Mouse (Mus musculus) heart, adult 2 months (tissue): ENCODE measurements around the gene Ddt. TPM values are rescaled to one million over a fixed set of nuclear protein-coding genes. Genes with fewer than 3 reads are reported as not detected.

ENCODE experiments used
- DNase-seq, 2 experiments: peaks; one replicate each; pipeline ENCODE4 v3.0.0; 2021
- H3K27ac ChIP-seq: fragments of 200-600 bp; 2 replicates; pipeline ENCODE4 v1.8.1; 2022
- H3K27me3 ChIP-seq: fragments of 200-500 bp; 2 replicates; pipeline ENCODE4 v1.6.1; 2012; ENCODE audit warnings: mild to moderate bottlenecking, low read length, inconsistent platforms, mixed read lengths; ENCODE audit not compliant: control insufficient read depth, insufficient read depth
- H3K36me3 ChIP-seq: fragments of 200-500 bp; 2 replicates; pipeline ENCODE4 v1.6.1; 2012; ENCODE audit warnings: low read length, inconsistent platforms; ENCODE audit not compliant: control insufficient read depth, insufficient read depth
- H3K4me1 ChIP-seq: fragments of 200-500 bp; 2 replicates; pipeline ENCODE4 v1.6.1; 2011; ENCODE audit warnings: low read length; ENCODE audit not compliant: control insufficient read depth, insufficient read depth
- H3K4me3 ChIP-seq: fragments of 200-600 bp; 2 replicates; pipeline ENCODE4 v1.8.1; 2022
- H3K79me2 ChIP-seq: fragments of 200-500 bp; replicated peaks from 2 replicates; pipeline ENCODE4 v1.6.1; 2012; ENCODE audit warnings: mild to moderate bottlenecking, inconsistent platforms, low read length, moderate library complexity, mixed read lengths; ENCODE audit not compliant: control insufficient read depth, insufficient read depth
- H3K9ac ChIP-seq: fragments of 200-500 bp; 2 replicates; pipeline ENCODE4 v1.6.1; 2012; ENCODE audit warnings: low read depth, mild to moderate bottlenecking, control low read depth, inconsistent platforms, low read length, mixed read lengths
- CTCF ChIP-seq: fragments of 200-600 bp; IDR thresholded peaks from 2 replicates; pipeline ENCODE4 v1.8.1; 2022; ENCODE audit warnings: antibody characterized with exemption, mild to moderate bottlenecking, moderate library complexity
- EP300 ChIP-seq: fragments of 200-500 bp; IDR thresholded peaks from 2 replicates; pipeline ENCODE4 v1.6.1; 2011; ENCODE audit warnings: low read depth, low read length, control low read depth; ENCODE audit not compliant: insufficient read depth
- POLR2A ChIP-seq: fragments of 200-500 bp; IDR thresholded peaks from 2 replicates; pipeline ENCODE4 v1.6.1; 2011; ENCODE audit warnings: mild to moderate bottlenecking, low read depth, low read length, control low read depth; ENCODE audit not compliant: insufficient read depth
- WGBS: fragments of 180-500 bp; shearing (Covaris S2); methylation state at CpG from one replicate; pipeline ENCODE4 v1.1.7; 2018; 5-methylcytosine and 5-hydroxymethylcytosine counted together
- intact Hi-C: fragments of 180-260 bp; cut with DNase I; formaldehyde crosslinking; loops from one replicate; pipeline ENCODE4 v1.15.1; 2025
- polyA plus RNA-seq: library from polyadenylated mRNA; depleted of rRNA; stranded (reverse); fragments of >200 nt; gene quantifications from 2 replicates; pipeline ENCODE4 v1.2.3, GENCODE M21; 2012; rRNA removed
- total RNA-seq, 2 experiments: library from RNA; stranded (reverse); gene quantifications; 2 replicates each; pipeline ENCODE4 v1.2.3; 2021

The Ddt gene
- total and polyA plus RNA-seq, 3 experiments = 89.2 to 116 (median 110) TPM

GRCm38 (mm10) chr10:75744017-75744416 is 29.2 kb downstream of the Ddt start:
- Histone ChIP-seq H3K4me1 (no peaks in the 10 kb centered on the region), H3K27ac (no peak overlapping the region), H3K4me3 (no peak overlapping the region), H3K36me3 (no peaks in the 10 kb centered on the region), H3K9ac (no peak overlapping the region), H3K79me2 (no peaks in the 10 kb centered on the region), H3K27me3 (no peaks in the 10 kb centered on the region)
- WGBS = 45% methylated on average over 3 of the region's 3 CpGs
- peak; percentile 73 to 82 for DNase-seq
- TF ChIP-seq EP300 (peak; percentile 88), POLR2A (no peak), CTCF (0 out of 2 replicates have a peak, but pooled peaks have one; percentile 99)
- intact Hi-C loops = loop anchor here (1.0 kb wide), 3 partner anchors 88 to 207 kb away; no protein-coding TSS in a partner anchor

DNA sequence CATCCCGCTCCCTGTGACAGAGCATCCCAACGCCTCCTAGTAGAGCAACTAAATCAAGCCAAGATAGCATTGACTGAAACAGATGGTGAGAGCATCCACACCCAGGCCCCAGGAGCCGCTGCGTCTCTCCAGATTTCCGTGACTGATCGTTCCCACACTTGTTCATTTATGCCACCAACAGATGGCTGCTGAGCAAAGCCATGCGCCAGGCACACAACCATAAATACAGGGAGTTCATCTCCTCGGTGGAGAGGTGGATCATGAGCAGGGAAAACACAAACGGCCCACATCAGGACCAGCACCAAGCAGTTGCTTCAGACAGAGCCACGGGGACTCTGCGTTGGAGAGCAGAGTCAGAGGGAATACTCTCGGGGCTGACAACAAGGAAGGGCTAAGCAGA is 29.8 kb downstream of the Ddt start:
- Histone ChIP-seq H3K27ac (no peak overlapping the region), H3K9ac (no peak overlapping the region), H3K27me3 (no peaks in the 10 kb centered on the region), H3K79me2 (no peaks in the 10 kb centered on the region), H3K4me1 (no peaks in the 10 kb centered on the region), H3K36me3 (no peaks in the 10 kb centered on the region), H3K4me3 (no peak overlapping the region)
- intact Hi-C loops = no loop called here
- WGBS = 92% methylated on average over 12 of the region's 12 CpGs
- no peak for TF ChIP-seq EP300
- no peak for TF ChIP-seq CTCF
- TF ChIP-seq POLR2A = no peak
- no peak for DNase-seq

DNA sequence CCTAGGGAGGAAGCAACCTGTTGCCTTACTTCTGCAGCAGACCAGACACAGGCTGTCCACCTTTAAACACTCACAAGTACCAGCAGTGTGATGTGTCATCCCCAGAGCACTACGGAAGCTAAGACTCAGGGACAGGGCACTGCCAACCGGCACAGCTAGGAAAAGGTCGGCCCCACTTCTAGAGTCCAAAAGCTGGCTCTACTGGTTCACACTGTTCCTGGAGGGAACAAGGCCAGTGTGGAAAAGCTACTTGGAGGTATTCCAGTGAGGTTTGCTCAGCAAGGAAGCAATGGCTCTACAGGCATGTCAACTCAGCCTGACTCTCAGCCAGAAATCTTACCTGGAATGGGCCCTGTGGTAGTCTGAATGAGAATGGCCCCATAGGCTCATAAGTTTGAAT is 32.3 kb downstream of the Ddt start:
- Histone ChIP-seq H3K4me3 (no peak overlapping the region), H3K27me3 (no peaks in the 10 kb centered on the region), H3K36me3 (no peaks in the 10 kb centered on the region), H3K9ac (no peak overlapping the region), H3K27ac (no peak overlapping the region), H3K79me2 (no peaks in the 10 kb centered on the region), H3K4me1 (no peaks in the 10 kb centered on the region)
- WGBS = 88% methylated on average over 3 of the region's 3 CpGs
- DNase-seq = no peak
- intact Hi-C loops = no loop called here
- TF ChIP-seq CTCF = no peak
- no peak for TF ChIP-seq POLR2A
- no peak for TF ChIP-seq EP300

- TF ChIP-seq POLR2A (no peak), EP300 (no peak), CTCF (no peak)
- WGBS = 97% methylated on average over 7 of the region's 7 CpGs
- intact Hi-C loops = no loop called here
- no peak for DNase-seq
- Histone ChIP-seq H3K4me3 (no peak overlapping the region), H3K9ac (no peak overlapping the region), H3K79me2 (no peaks in the 10 kb centered on the region), H3K27ac (no peak overlapping the region), H3K4me1 (no peaks in the 10 kb centered on the region), H3K27me3 (no peaks in the 10 kb centered on the region), H3K36me3 (no peaks in the 10 kb centered on the region)
Observed at GRCm38 (mm10) chr10:75725449-75725848, 47.8 kb downstream of the Ddt start.

Other genes starting within 250 kb of the Ddt start
- gene Lrrc75b, start 213.1 kb downstream of the Ddt start, total RNA-seq = under 1 TPM; 0.66 to 0.84 TPM
- 1.00 and 1.3 TPM in 2 replicates for gene Lrrc75b, start 213.1 kb downstream of the Ddt start, polyA plus RNA-seq
- under 1 TPM in 1 of 2 experiments, not detected in 1; 0.31 TPM for gene Ggt1, start 211.8 kb downstream of the Ddt start, total RNA-seq
- 0.35 TPM in 1 of 2 replicates, not detected in the other for gene Ggt1, start 211.8 kb downstream of the Ddt start, polyA plus RNA-seq
- 1 to 10 TPM; 3.8 to 7.9 TPM for gene Ggt5, start 184.1 kb downstream of the Ddt start, total RNA-seq
- gene Ggt5, start 184.1 kb downstream of the Ddt start, polyA plus RNA-seq = 41.9 TPM in 2 replicates
- gene Susd2, start 129.4 kb downstream of the Ddt start, total RNA-seq = 1 to 10 TPM; 1.3 to 1.8 TPM
- 4.3 TPM in 2 replicates for gene Susd2, start 129.4 kb downstream of the Ddt start, polyA plus RNA-seq
- 10 to 100 TPM; 13.6 to 19.9 TPM for gene Cabin1, start 9.1 kb downstream of the Ddt start, total RNA-seq
- gene Cabin1, start 9.1 kb downstream of the Ddt start, polyA plus RNA-seq = 17.9 and 21.1 TPM in 2 replicates
- not detected for gene Gm20441, start 7.5 kb upstream of the Ddt start, total RNA-seq
- gene Gm20441, start 7.5 kb upstream of the Ddt start, polyA plus RNA-seq = not detected in 2 replicates
- 1 to 10 TPM; 2.9 to 5.7 TPM for gene Gstt3, start 8.0 kb upstream of the Ddt start, total RNA-seq
- 7.1 and 9.0 TPM in 2 replicates for gene Gstt3, start 8.0 kb upstream of the Ddt start, polyA plus RNA-seq
- 10 to 100 TPM; 15.8 to 16.8 TPM for gene Gstt1, start 25.2 kb upstream of the Ddt start, total RNA-seq
- 52.1 and 58.5 TPM in 2 replicates for gene Gstt1, start 25.2 kb upstream of the Ddt start, polyA plus RNA-seq
- gene Gstt4, start 49.1 kb upstream of the Ddt start, total RNA-seq = not detected
- 0.29 and 0.44 TPM in 2 replicates for gene Gstt4, start 49.1 kb upstream of the Ddt start, polyA plus RNA-seq
- gene Gstt2, start 64.0 kb upstream of the Ddt start, total RNA-seq = 10 to 100 TPM in 1 of 2 experiments, 1 to 10 TPM in 1; 8.0 to 12.8 TPM
- gene Gstt2, start 64.0 kb upstream of the Ddt start, polyA plus RNA-seq = 53.4 and 69.1 TPM in 2 replicates
- 100 to 1,000 TPM; 200 to 220 TPM for gene Mif, start 86.8 kb upstream of the Ddt start, total RNA-seq
- gene Mif, start 86.8 kb upstream of the Ddt start, polyA plus RNA-seq = 375 and 556 TPM in 2 replicates
- under 1 TPM; 0.50 to 0.65 TPM for gene Derl3, start 120.0 kb upstream of the Ddt start, total RNA-seq
- 1.0 and 1.3 TPM in 2 replicates for gene Derl3, start 120.0 kb upstream of the Ddt start, polyA plus RNA-seq
- gene Smarcb1, start 148.2 kb upstream of the Ddt start, total RNA-seq = 10 to 100 TPM; 21.1 to 23.3 TPM
- 19.6 and 20.0 TPM in 2 replicates for gene Smarcb1, start 148.2 kb upstream of the Ddt start, polyA plus RNA-seq
- gene Chchd10, start 159.7 kb upstream of the Ddt start, total RNA-seq = 1,000 to 10,000 TPM; 1,811 to 2,042 TPM
- gene Chchd10, start 159.7 kb upstream of the Ddt start, polyA plus RNA-seq = 1,155 and 2,061 TPM in 2 replicates
- 1 to 10 TPM; 4.7 to 5.4 TPM for gene Mmp11, start 163.1 kb upstream of the Ddt start, total RNA-seq
- 15.6 and 15.7 TPM in 2 replicates for gene Mmp11, start 163.1 kb upstream of the Ddt start, polyA plus RNA-seq
- not detected for gene Gm867, start 167.3 kb upstream of the Ddt start, total RNA-seq
- gene Gm867, start 167.3 kb upstream of the Ddt start, polyA plus RNA-seq = 0.76 TPM in 1 of 2 replicates, not detected in the other
- gene Vpreb3, start 169.6 kb upstream of the Ddt start, total RNA-seq = not detected
- gene Vpreb3, start 169.6 kb upstream of the Ddt start, polyA plus RNA-seq = 1.1 and 5.9 TPM in 2 replicates
- gene Gm5134, start 181.1 kb upstream of the Ddt start, total RNA-seq = not detected
- gene Gm5134, start 181.1 kb upstream of the Ddt start, polyA plus RNA-seq = not detected in 2 replicates